Mouse (Mus musculus) liver, embryonic 14.5 days (tissue): ENCODE results near the gene Phkg2.

Source experiments
- CTCF ChIP-seq: IDR thresholded peaks from 2 replicates; pipeline ENCODE4 v1.5.1; 2016; ENCODE audit warnings: antibody characterized with exemption, low read depth, control low read depth
- EP300 ChIP-seq: IDR thresholded peaks from 2 replicates; pipeline ENCODE4 v1.6.1; 2016; ENCODE audit warnings: antibody characterized with exemption, low read depth

- TF ChIP-seq CTCF (peak; percentile 51), EP300 (peak; percentile 80)
Measured at GRCm38 (mm10) chr7:127586149-127586548, 13.0 kb downstream of the Phkg2 start.
